Mouse (Mus musculus) limb, embryonic 14.5 days (tissue): ENCODE results near the gene Dst. TPM values are rescaled to one million over a fixed set of nuclear protein-coding genes. Genes with fewer than 3 reads are reported as not detected.

Experiments used
- ATAC-seq: fragments of 200-750 bp; cut with Nextera tagmentation; 2 replicates; pipeline ENCODE4 v1.8.0; 2017; ENCODE audit warnings: low read depth, moderate number of reproducible peaks, moderate TSS enrichment; ENCODE audit not compliant: low FRiP score
- DNase-seq: peaks from one replicate; pipeline ENCODE4 v3.0.0-alpha.2; 2015; ENCODE audit warnings: low spot score
- H3K27ac ChIP-seq: fragments of 300-500 bp; sonication (generic); replicated peaks from 2 replicates; pipeline ENCODE4 v1.5.1; 2014; ENCODE audit warnings: low read depth, mild to moderate bottlenecking, low read length, moderate library complexity, mixed read lengths
- H3K27me3 ChIP-seq: fragments of 300-500 bp; sonication (generic); 2 replicates; pipeline ENCODE4 v1.6.1; 2014; ENCODE audit warnings: low read length, mixed read lengths; ENCODE audit not compliant: control insufficient read depth, insufficient read depth
- H3K36me3 ChIP-seq: fragments of 300-500 bp; sonication (generic); 2 replicates; pipeline ENCODE4 v1.6.1; 2014; ENCODE audit warnings: mild to moderate bottlenecking, low read length, moderate library complexity, mixed read lengths; ENCODE audit not compliant: control insufficient read depth, insufficient read depth
- H3K4me1 ChIP-seq: fragments of 300-500 bp; sonication (generic); 2 replicates; pipeline ENCODE4 v1.6.1; 2014; ENCODE audit warnings: antibody characterized with exemption, low read length, mixed read lengths; ENCODE audit not compliant: control insufficient read depth, insufficient read depth
- H3K4me2 ChIP-seq: fragments of 300-500 bp; sonication (generic); replicated peaks from 2 replicates; pipeline ENCODE4 v1.6.1; 2014; ENCODE audit warnings: low read depth, mild to moderate bottlenecking, low read length, moderate library complexity; ENCODE audit not compliant: severe bottlenecking
- H3K4me3 ChIP-seq: fragments of 300-500 bp; sonication (generic); replicated peaks from 2 replicates; pipeline ENCODE4 v1.5.1; 2014; ENCODE audit warnings: low read length
- H3K9ac ChIP-seq: fragments of 300-500 bp; sonication (generic); 2 replicates; pipeline ENCODE4 v1.6.1; 2014; ENCODE audit warnings: mild to moderate bottlenecking, low read depth, low read length, moderate library complexity; ENCODE audit not compliant: severe bottlenecking
- H3K9me3 ChIP-seq: fragments of 300-500 bp; sonication (generic); 2 replicates; pipeline ENCODE4 v1.6.1; 2016; ENCODE audit warnings: low read length; ENCODE audit not compliant: control insufficient read depth
- POLR2A ChIP-seq: fragments of 200-500 bp; IDR thresholded peaks from 2 replicates; pipeline ENCODE4 v1.8.0; 2012; ENCODE audit warnings: inconsistent platforms, mild to moderate bottlenecking, moderate library complexity, borderline replicate concordance; ENCODE audit not compliant: insufficient read depth, insufficient read length; ENCODE audit errors: extremely low read depth
- WGBS: fragments of 180-500 bp; shearing (Covaris S2); extraction: QIAGEN DNeasy Blood & Tissue Kit; methylation state at CpG from one replicate; pipeline ENCODE4 v1.1.7; 2014; 5-methylcytosine and 5-hydroxymethylcytosine counted together
- polyA plus RNA-seq, 2 experiments: library from polyadenylated mRNA; depleted of rRNA in 1 of 2; stranded (reverse) in 1 of 2; unstranded in 1 of 2; fragments of >200 nt; fragmentation: Nextera tagmentation in 1 of 2; extraction: Ambion mirVana in 1 of 2; gene quantifications; 2 replicates each; pipeline versions ENCODE4 v1.2.1 to v1.2.3; 2012 to 2014

Dst gene
- polyA plus RNA-seq, 2 experiments, result 34.9 to 42.5 TPM

GRCm38 (mm10) chr1:34187501-34187900 lies 279.5 kb downstream of the Dst start:
- Histone ChIP-seq H3K9me3 (no peaks in the 10 kb centered on the region), H3K4me2 (no peak overlapping the region), H3K27ac (no peak overlapping the region), H3K4me1 (no peaks in the 10 kb centered on the region), H3K9ac (no peak overlapping the region), H3K4me3 (no peak overlapping the region), H3K36me3 (peaks cover 47% of the 10 kb centered on the region), H3K27me3 (no peaks in the 10 kb centered on the region)
- 40% methylated on average over 5 of the region's 5 CpGs for WGBS
- no peak for ATAC-seq
- DNase-seq, result no peak
- no peak for TF ChIP-seq POLR2A

- H3K9ac ChIP-seq, result no peak overlapping the region
- WGBS, result 91% methylated on average over 16 of the region's 16 CpGs
- H3K4me3 ChIP-seq, result no peak overlapping the region
- no peak for ATAC-seq
- H3K9me3 ChIP-seq, result no peaks in the 10 kb centered on the region
- peaks cover 55% of the 10 kb centered on the region for H3K36me3 ChIP-seq
- no peak overlapping the region for H3K4me2 ChIP-seq
- H3K27ac ChIP-seq, result no peak overlapping the region
- no peak for DNase-seq
- H3K27me3 ChIP-seq, result no peaks in the 10 kb centered on the region
- no peak for TF ChIP-seq POLR2A
- H3K4me1 ChIP-seq, result no peaks in the 10 kb centered on the region
Observed at GRCm38 (mm10) chr1:34188721-34189236, 280.8 kb downstream of the Dst start.

- Histone ChIP-seq H3K36me3 (peaks cover 59% of the 10 kb centered on the region), H3K9me3 (no peaks in the 10 kb centered on the region), H3K27me3 (no peaks in the 10 kb centered on the region), H3K4me3 (no peak overlapping the region), H3K4me1 (no peaks in the 10 kb centered on the region), H3K9ac (no peak overlapping the region), H3K27ac (no peak overlapping the region), H3K4me2 (no peak overlapping the region)
- ATAC-seq (no peak), DNase-seq (no peak)
- TF ChIP-seq POLR2A, result no peak
- WGBS, result 89% methylated on average over 14 of the region's 14 CpGs
Observed at GRCm38 (mm10) chr1:34189318-34189717, 281.3 kb downstream of the Dst start.

- Histone ChIP-seq H3K4me3 (no peak overlapping the region), H3K4me2 (no peak overlapping the region), H3K36me3 (peaks cover 59% of the 10 kb centered on the region), H3K4me1 (no peaks in the 10 kb centered on the region), H3K27me3 (no peaks in the 10 kb centered on the region), H3K27ac (no peak overlapping the region), H3K9ac (no peak overlapping the region), H3K9me3 (no peaks in the 10 kb centered on the region)
- DNase-seq, result peak; percentile 9
- ATAC-seq, result no peak
- 69% methylated on average over 7 of the region's 7 CpGs for WGBS
- no peak for TF ChIP-seq POLR2A
Observed at GRCm38 (mm10) chr1:34189970-34190369, 281.9 kb downstream of the Dst start.

GRCm38 (mm10) chr1:34192174-34192573 lies 284.1 kb downstream of the Dst start:
- no peak for DNase-seq
- Histone ChIP-seq H3K36me3 (peaks cover 67% of the 10 kb centered on the region), H3K9ac (no peak overlapping the region), H3K9me3 (no peaks in the 10 kb centered on the region), H3K4me3 (no peak overlapping the region), H3K4me2 (no peak overlapping the region), H3K27ac (no peak overlapping the region), H3K4me1 (no peaks in the 10 kb centered on the region), H3K27me3 (no peaks in the 10 kb centered on the region)
- no peak for ATAC-seq
- TF ChIP-seq POLR2A, result no peak
- WGBS, result 89% methylated on average over 17 of the region's 17 CpGs

GRCm38 (mm10) chr1:34200791-34201190 lies 292.8 kb downstream of the Dst start:
- DNase-seq (no peak), ATAC-seq (no peak)
- Histone ChIP-seq H3K9ac (no peak overlapping the region), H3K36me3 (peaks cover 66% of the 10 kb centered on the region), H3K4me1 (no peaks in the 10 kb centered on the region), H3K27me3 (no peaks in the 10 kb centered on the region), H3K27ac (no peak overlapping the region), H3K4me2 (no peak overlapping the region), H3K4me3 (no peak overlapping the region), H3K9me3 (no peaks in the 10 kb centered on the region)
- WGBS, result 89% methylated on average over 18 of the region's 18 CpGs
- no peak for TF ChIP-seq POLR2A
